Mouse (Mus musculus) left cerebral cortex, adult 11 months (tissue): ENCODE data around the gene Cacna1g.

ENCODE experiments used
- DNase-seq: peaks from one replicate; pipeline ENCODE4 v3.0.0; 2022; ENCODE audit warnings: low spot score

Gene Cacna1g

GRCm38 (mm10) chr11:94480382-94480781 is 6.4 kb upstream of the Cacna1g start:
- no peak for DNase-seq

- DNase-seq, result no peak
Observed at GRCm38 (mm10) chr11:94477651-94478050, 3.7 kb upstream of the Cacna1g start.

DNA sequence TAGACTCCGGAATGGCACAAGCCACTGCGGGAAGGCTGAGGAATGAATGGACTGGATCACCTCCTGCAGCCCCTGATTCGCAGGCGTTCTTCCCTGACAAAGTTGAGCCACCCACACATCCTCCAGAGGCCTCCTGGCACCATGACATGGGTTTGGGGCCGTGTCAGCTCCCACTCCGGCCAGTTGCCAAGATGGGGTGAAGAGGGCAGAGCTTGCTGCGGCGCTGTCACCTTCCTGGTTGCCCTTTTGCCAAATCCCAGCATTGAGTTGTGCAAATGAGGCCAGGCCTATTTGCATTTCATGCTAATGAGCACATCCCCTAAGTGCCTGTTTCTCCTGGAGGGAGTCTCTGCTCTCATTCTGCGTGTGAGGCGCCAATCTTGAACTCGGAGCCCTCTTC is 1.7 kb upstream of the Cacna1g start:
- DNase-seq, result no peak

DNA sequence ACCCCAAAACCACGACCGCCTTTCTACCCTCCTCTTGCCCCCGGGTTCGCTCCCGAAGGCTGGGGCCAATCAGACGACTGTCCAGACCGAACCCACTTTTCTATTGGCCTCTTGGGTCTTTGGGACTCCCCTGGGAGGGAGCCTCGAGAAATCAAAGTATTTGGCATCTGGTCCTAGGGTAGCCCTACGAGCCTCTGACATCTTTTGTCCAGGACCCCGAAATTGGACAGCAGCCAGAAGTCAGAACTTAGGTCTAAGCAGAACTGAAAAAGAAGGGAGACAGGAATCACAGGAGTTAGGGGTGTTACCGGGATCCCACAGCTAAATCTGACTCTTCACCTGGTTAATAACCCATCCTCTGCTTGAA is 529 bp upstream of the Cacna1g start:
- no peak for DNase-seq

- DNase-seq, result no peak
Observed at GRCm38 (mm10) chr11:94472916-94473706, 887 bp downstream of the Cacna1g start.

DNA sequence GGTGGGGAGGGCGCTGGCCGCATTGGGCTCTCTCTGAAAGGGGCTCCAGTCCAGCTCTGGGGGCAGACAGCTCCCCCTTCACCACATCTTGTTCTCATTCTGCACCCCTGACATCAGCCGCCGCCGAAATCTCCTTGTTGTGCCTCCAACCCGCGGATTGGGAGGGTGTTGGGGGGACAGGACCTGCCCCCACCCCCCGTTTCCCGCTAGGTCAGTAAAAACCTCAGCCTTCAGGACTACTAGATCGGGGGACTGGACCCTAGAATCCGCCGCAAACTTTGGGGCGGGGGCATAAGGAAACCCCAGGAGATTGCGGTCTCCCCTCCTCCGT is 1.4 kb downstream of the Cacna1g start:
- DNase-seq, result no peak

- DNase-seq, result no peak
Observed at GRCm38 (mm10) chr11:94471740-94472584, 2.0 kb downstream of the Cacna1g start.

DNA sequence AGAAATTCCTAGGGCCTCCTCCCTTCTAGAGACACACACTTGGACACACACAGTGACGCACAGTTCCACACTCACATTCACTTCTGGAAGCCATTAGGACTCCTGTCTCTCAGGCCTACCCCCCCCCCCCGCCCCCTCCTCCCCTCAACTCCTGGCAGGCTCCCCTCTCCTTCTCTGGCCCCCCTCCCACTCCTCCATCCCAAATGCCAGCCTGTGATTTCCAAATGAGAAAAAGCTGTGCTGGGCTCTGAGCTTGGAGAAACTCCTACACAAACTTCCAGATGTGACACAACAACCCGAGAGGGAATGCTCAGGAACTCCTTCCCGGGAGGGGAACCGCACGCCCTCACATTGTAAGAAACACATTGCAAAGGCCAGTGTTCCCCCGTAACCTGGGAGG is 3.6 kb downstream of the Cacna1g start:
- DNase-seq, result no peak

GRCm38 (mm10) chr11:94469136-94470064 is 4.6 kb downstream of the Cacna1g start:
- DNase-seq, result no peak

- peak; percentile 64 for DNase-seq
Observed at GRCm38 (mm10) chr11:94468582-94469064, 5.4 kb downstream of the Cacna1g start.

GRCm38 (mm10) chr11:94466333-94466855 is 7.6 kb downstream of the Cacna1g start:
- no peak for DNase-seq

DNA sequence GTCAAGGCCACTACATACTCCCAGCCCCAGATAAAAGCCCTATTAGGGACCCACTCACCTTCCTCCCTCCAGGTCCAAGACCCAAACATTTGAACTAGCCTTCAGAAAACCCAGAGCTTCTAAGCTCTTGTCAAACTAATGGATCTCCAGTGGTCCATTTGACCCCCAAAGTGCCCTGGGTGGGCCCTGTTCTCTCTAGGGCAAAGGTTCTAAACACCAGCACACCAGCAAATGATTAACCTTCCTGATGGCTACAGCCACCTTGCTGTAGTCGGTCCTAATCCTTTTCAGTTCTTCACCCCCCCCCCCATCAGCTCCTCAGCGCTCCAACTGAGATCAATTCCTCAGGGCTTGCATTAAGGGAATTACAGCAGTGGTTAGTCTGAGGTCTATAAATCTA is 9.8 kb downstream of the Cacna1g start:
- no peak for DNase-seq

DNA sequence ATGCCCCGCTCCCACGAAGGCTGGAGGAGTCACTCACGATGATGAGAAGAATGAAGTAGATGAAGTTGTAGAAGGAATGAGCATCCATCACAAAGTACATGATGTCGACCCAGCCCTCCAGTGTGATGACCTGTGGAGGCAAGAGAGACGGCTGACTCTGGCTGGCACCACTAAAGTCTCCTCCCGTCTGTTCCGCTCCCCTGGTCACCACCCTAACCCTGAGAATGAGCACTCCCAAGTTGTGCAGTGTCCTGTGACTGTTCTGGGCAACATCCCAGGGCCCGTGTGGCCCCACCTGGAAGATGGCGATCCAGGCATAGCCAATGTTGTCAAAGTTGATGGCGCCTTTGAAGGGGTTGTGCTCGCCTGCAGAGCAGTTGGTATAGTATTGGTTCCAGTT is 12.1 kb downstream of the Cacna1g start:
- DNase-seq, result no peak

DNA sequence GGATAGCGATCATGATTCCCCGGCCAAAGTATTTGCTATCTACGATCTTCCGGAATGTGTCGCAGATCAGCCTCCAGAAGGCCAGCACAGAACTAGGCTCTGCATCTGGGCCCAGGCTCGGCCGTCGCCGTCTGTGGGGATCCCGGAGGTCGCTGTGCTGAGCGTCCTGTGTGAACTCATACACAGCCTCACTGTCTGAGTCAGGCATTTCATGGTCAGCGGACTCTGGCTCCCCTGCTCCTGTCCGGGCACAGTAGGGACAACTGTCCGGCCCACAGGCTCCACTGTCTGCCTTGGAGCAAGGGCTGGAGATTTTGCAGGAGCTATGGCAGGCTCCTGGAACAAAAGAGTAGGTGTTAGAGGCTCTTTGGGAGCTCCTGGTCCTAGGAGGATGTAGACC is 17.0 kb downstream of the Cacna1g start:
- DNase-seq, result no peak

DNA sequence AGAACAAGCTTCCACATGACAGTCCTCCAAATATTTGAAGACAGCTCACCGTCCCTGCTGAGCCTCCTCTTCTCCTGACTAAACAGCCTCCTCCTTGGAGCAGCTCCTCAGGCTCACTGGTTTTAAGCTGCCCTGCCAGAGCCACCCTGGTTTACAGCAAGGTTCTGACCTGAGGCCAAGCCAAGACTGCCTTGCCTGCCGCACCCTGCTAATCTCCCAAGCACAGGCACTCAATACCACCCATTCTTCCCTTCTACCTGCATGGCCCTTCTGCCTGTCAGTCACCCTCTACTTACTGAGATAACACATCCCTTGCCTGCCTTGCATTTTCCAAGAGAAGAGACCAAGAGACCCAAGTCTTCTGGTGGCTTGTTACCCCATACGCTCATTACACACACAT is 17.7 kb downstream of the Cacna1g start:
- no peak for DNase-seq

GRCm38 (mm10) chr11:94455161-94455820 is 18.7 kb downstream of the Cacna1g start:
- DNase-seq, result no peak

DNA sequence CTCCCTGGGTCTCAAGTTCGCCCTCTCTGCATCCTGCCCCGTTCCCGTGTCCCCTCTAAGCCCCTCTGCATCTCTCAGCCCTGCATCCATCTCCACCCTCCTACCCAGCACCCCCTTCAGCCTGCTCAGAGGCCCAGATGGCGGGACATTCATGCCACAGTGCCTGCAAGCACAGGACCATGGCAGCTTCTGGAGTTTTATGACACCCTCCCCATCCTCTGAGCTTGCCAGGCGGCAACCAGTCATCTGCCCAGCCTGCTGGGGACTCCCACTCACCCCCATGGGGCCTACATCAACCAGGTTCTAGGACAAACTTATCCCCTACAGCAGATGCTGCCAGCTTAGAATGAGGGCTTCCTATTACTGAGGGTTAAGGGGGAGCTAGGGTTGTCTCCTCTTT is 19.2 kb downstream of the Cacna1g start:
- DNase-seq, result no peak

DNA sequence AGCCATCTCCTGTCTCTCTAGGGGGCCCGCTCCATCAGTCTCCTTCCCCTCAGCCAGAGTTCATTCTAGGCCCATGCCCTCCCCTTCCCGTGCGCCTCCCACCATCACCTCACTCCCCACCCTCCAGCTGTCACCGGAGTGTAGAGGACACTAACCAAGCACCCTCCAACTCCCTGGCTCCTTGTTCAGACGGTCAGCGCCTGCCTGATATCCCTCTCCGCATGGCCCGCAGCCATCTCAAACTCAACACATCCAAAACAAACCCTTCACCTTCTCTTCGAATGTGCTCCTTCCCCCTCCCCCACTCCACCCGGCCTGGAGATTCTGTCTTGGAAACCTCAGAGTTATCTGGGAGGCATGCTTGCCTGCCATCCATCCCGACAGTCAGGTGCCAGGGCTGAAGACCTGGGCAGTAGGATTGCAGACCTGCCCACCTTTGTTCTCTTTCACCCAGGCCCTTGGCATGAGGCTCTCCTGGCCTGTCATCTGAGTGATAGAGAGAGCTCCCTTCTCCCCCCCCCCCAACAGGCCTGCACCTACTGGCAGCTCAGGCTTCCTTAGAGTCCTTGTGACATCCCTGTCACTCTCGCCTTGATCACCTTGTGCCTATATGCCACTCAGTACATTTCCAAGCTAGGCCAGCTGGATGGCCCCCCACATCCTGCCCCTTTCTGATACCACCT is 22.8 kb downstream of the Cacna1g start:
- DNase-seq, result no peak

DNA sequence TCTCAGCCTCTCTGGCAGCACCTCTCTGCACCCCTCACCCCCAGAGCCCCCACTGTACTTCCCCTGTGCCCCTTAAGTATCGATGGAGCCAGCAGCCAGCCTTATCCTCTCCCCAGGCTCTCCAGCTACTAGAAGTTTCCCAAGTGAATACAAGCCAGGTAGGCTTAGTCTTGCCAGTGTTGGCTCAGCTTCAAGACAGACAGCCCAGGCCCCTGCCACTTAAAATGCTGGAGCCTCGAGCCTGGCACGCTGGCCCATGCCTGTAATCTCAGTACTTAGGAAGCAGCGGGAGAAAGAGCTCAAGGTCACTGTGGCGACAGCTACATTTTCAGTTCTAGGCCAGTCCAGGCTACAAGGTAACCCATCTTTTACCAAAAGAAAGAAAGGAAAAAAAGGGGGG is 24.1 kb downstream of the Cacna1g start:
- no peak for DNase-seq

DNA sequence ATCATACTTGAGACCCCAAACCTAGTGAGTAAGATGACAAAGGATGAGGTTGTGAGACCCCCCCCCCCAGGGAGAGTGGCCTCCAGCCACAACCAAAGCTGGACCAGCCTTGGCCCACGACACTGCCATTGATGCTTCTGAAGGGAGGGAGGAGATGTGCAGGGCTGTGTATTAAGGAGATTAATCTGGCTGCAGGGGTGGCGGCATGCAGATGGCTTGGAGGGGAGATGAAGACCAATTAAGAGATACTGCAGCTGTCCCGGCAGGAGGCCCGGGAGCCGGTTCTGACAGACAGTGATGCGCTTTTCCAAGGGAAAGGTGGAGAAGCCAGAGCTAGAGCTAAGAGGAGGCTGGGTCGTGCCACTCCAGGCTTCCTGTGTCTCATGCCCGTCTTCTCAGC is 24.8 kb downstream of the Cacna1g start:
- DNase-seq, result no peak

DNA sequence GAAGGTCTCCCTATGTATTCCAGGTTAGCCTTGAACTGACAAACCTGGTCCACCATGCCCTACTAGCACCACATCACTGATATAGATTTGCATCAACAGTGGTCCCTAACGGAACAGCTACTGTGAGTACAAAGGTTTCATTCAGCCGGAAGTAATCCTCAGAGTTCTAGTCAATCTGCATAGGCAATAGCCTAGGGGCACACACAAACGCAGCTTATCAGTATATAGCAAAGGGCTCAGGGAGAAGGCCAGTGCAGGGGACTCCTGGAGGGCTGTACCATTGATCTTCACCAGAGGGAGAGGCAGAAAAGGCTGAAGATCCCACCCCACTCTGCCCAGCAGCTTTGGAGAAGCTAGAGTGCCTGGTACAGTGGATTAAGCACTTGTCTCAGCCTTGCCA is 27.0 kb downstream of the Cacna1g start:
- no peak for DNase-seq
